Mouse (Mus musculus) inflammation-experienced regulatory T-cells, adult 6 months (primary cell): ENCODE results near the gene Gm2007. TPM values are rescaled to one million over a fixed set of nuclear protein-coding genes. Genes with fewer than 3 reads are reported as not detected.
"Not testable (repeated sequence)": the region's sequence is repeated elsewhere in the genome, so short reads cannot be mapped to it uniquely, and the experiment has no call there.

Experiments used
- ATAC-seq: one replicate; pipeline ENCODE4 v1.8.0; 2017
- polyA plus RNA-seq, 3 experiments: library from polyadenylated mRNA; unstranded; fragments of 100-300 nt; shearing (Covaris generic); gene quantifications; one replicate each; pipeline ENCODE4 v1.2.1; 2017

Gene Gm2007
- 10 to 100 TPM in 1 of 3 experiments, 1 to 10 TPM in 1, not detected in 1; 7.6 to 17.4 TPM for polyA plus RNA-seq

DNA sequence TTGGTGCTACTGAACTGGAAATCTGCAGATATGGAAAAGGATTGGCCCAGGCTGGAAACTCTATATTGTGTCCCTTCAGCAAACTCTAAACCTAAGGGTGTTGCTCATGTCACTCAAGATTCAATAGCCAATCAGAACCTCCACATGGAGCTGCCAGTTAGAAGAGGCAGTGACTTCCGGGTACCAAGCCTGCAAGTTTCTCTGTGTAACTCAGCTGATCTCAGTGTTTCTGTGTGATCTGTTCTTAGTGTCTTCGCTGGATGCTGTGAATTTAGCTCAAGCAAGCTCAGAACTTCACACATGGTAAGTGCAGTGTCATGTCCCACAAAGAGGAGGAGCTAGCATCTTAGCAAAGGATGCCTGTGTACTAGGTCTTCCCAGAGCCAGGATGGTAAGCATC lies at the start of gene Gm2007:
TSS of gene Gm2007 (plus strand) at position 301 of the 400 bp plus-strand sequence.
- ATAC-seq: not testable (repeated sequence)

DNA sequence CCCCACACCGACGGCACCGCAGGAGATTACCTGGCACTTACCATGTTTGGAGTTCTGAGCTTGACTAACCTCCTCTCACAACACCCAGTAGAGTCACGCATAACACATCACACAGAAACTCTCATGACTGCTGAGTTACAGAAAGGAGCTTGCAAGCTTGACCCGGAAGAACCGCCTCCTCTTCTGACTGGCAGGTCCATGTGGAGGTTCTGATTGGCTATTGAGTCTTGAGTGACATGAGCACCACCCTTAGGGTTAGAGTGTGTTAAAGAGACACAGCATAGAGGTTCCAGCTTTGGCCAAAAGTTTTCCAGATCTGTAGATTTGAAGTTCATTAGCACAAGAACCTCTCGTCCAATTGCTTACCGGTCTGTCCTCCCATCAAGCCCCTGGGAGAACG lies 37.8 kb upstream of the Gm2007 start, which contains the start of gene Zfp969:
TSS of gene Zfp969 (minus strand) at position 101 of the 400 bp plus-strand sequence.
- ATAC-seq: not testable (repeated sequence)

DNA sequence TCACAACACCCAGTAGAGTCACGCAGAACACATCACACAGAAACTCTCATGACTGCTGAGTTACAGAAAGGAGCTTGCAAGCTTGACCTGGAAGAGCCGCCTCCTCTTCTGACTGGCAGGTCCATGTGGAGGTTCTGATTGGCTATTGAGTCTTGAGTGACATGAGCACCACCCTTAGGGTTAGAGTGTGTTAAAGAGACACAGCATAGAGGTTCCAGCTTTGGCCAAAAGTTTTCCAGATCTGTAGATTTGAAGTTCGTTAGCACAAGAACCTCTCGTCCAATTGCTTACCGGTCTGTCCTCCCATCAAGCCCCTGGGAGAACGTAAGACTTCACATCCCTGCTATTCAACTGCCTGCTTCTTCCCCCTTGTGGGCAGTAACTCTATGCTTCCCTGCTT lies 59.7 kb downstream of the Gm2007 start, which contains the start of gene Gm14288:
TSS of gene Gm14288 (minus strand) at position 101 of the 400 bp plus-strand sequence.
- ATAC-seq: not testable (repeated sequence)

Other genes with a start within 250 kb of the Gm2007 start
- 10 to 100 TPM in 1 of 3 experiments, 1 to 10 TPM in 1, not detected in 1; 7.6 to 17.4 TPM for gene Gm11007, start 97.6 kb upstream of the Gm2007 start, polyA plus RNA-seq
- gene Zfp969, start 37.9 kb upstream of the Gm2007 start, polyA plus RNA-seq: 1 to 10 TPM in 2 of 3 experiments, not detected in 1; 8.1 to 8.8 TPM
- gene Gm14288, start 59.6 kb downstream of the Gm2007 start, polyA plus RNA-seq: 1 to 10 TPM in 1 of 3 experiments, under 1 TPM in 1, not detected in 1; 0.93 to 1.8 TPM
- 10 to 100 TPM in 2 of 3 experiments, 1 to 10 TPM in 1; 5.8 to 17.3 (median 13.1) TPM for gene Gm6710, start 127.7 kb downstream of the Gm2007 start, polyA plus RNA-seq
- gene Zfp966, start 189.6 kb downstream of the Gm2007 start, polyA plus RNA-seq: 1 to 10 TPM; 1.9 to 4.0 (median 2.9) TPM
- 10 to 100 TPM in 1 of 3 experiments, 1 to 10 TPM in 2; 3.0 to 13.2 (median 4.9) TPM for gene Gm2026, start 223.8 kb downstream of the Gm2007 start, polyA plus RNA-seq